In genomic region chrX:100480317-100480716, GRCm38 (mm10) we compare ENCODE assay signal across 9 mouse cellular contexts. TPM values are rescaled to one million over a fixed set of nuclear protein-coding genes. Genes with fewer than 3 reads are reported as not detected.
DNase-seq lines count a peak whose midpoint lies in the region; ATAC-seq and TF ChIP-seq lines count a peak whose summit lies in the region.
"Had no signal": no experiment of that assay in that cellular context is flagged by ENCODE, and none has a peak within 500 bp of the region (broad histone marks: within the 10 kb centered on the region; RNA-seq: fewer than 3 reads in every experiment).

No protein-coding gene starts in this region.

- POLR2A ChIA-PET in Patski (lab: Charles Lee) = no interaction called here

- in situ Hi-C loops in Patski (cut with MboI; ENCODE audit: low pct_unique_long_range_greater_than_20kb) = loop anchor here (25.0 kb wide), 1 partner anchor 1343 kb away; the partner anchor contains the start of gene Efnb1

- no peaks in the 10 kb centered on the region for H3K9me3 ChIP-seq in megakaryocyte, embryonic 14.5 days
- H3K9me3 ChIP-seq: limb, embryonic 12.5 days had no signal

- CTCF ChIA-PET in Patski (lab: Charles Lee) = no interaction called here

- ATAC-seq in Patski = peak; percentile 78

- H3K4me1 ChIP-seq in megakaryocyte, embryonic 14.5 days = peaks cover 23% of the 10 kb centered on the region
- H3K4me1 ChIP-seq: limb, embryonic 12.5 days had no signal

- H3K27me3 ChIP-seq in Patski = peaks cover 16% of the 10 kb centered on the region
- peaks cover 12% of the 10 kb centered on the region for H3K27me3 ChIP-seq in megakaryocyte, embryonic 14.5 days (replicated peaks)

- DNase-seq in Patski (ENCODE audit: low read depth, low spot score) = no peak
- peak; percentile 45 for DNase-seq in cerebellum, adult 9-11 months
- peak; percentile 10 to 44 for DNase-seq in frontal cortex, postnatal 10 days (ENCODE audit: low spot score in 2 of 2)
- peak; percentile 75 for DNase-seq in induced T-regulatory cell, adult 2 months (ENCODE audit: low read depth)
- DNase-seq in left cerebral cortex, adult 18-20 months (ENCODE audit: low spot score in 2 of 2) = peak; percentile 34 to 39
- peak; percentile 50 for DNase-seq in right cerebral cortex, adult 18-20 months
- DNase-seq in urinary bladder, postnatal 25 days (ENCODE audit: low spot score) = peak; percentile 43

- peak overlapping the region; percentile 28 for H3K4me3 ChIP-seq in megakaryocyte, embryonic 14.5 days (replicated peaks)
- H3K4me3 ChIP-seq: limb, embryonic 12.5 days had no signal

- peak; percentile 65 for TF ChIP-seq CTCF in Patski (IDR thresholded peaks at IDR 0.05)

- no peaks in the 10 kb centered on the region for H3K36me3 ChIP-seq in megakaryocyte, embryonic 14.5 days (replicated peaks; ENCODE audit: low read length)
- H3K36me3 ChIP-seq: limb, embryonic 12.5 days had no signal

RNA-seq across cellular contexts. Expression of gene Igbp1, which starts 13.8 kb away (rescaled TPM):
- polyA plus RNA-seq in Patski (2021) = 77.6 TPM
- total RNA-seq in left cerebral cortex, adult 18-20 months (2021) = 10 to 100 TPM; 39.4 to 41.8 TPM
- polyA plus RNA-seq in megakaryocyte, embryonic 14.5 days (2012; ENCODE audit: insufficient read depth, low replicate concordance) = 1.5 and 30.6 TPM in 2 replicates

RNA-seq across cellular contexts. Expression of gene Awat2, which starts 37.8 kb away (rescaled TPM):
- not detected for polyA plus RNA-seq in Patski (2021)
- under 1 TPM in 1 of 2 experiments, not detected in 1; 0.21 TPM for total RNA-seq in left cerebral cortex, adult 18-20 months (2021)
- not detected in 2 replicates for polyA plus RNA-seq in megakaryocyte, embryonic 14.5 days (2012; ENCODE audit: insufficient read depth, low replicate concordance)

RNA-seq across cellular contexts. Expression of gene Dgat2l6, which starts 44.3 kb away (rescaled TPM):
- not detected for polyA plus RNA-seq in Patski (2021)
- total RNA-seq in left cerebral cortex, adult 18-20 months (2021) = under 1 TPM; 0.49 to 0.74 TPM
- polyA plus RNA-seq in megakaryocyte, embryonic 14.5 days (2012; ENCODE audit: insufficient read depth, low replicate concordance) = not detected in 2 replicates
- polyA plus RNA-seq: limb, embryonic 12.5 days had no signal

RNA-seq across cellular contexts. Expression of gene Otud6a, which starts 51.5 kb away (rescaled TPM):
- polyA plus RNA-seq in Patski (2021) = not detected
- not detected for total RNA-seq in left cerebral cortex, adult 18-20 months (2021)
- 0.18 TPM in 1 of 2 replicates, not detected in the other for polyA plus RNA-seq in megakaryocyte, embryonic 14.5 days (2012; ENCODE audit: insufficient read depth, low replicate concordance)
- polyA plus RNA-seq: limb, embryonic 12.5 days had no signal
